Mouse (Mus musculus) hematopoietic stem cell, adult 5-6 weeks (primary cell): ENCODE data around the gene Dcdc2c. TPM values are rescaled to one million over a fixed set of nuclear protein-coding genes. Genes with fewer than 3 reads are reported as not detected.

Source experiments
- ATAC-seq, 2 experiments: fragments of 125-278 bp in 1 of 2; replicated peaks in 1 of 2; 2 replicates each; pipeline ENCODE4 v1.8.0; 2016 to 2017; ENCODE audit warnings: inconsistent platforms in 2 of 2, mild to moderate bottlenecking in 2 of 2, moderate number of reproducible peaks in 2 of 2, low read depth in 1 of 2, moderate TSS enrichment in 1 of 2; ENCODE audit not compliant: low FRiP score in 2 of 2, poor library complexity in 2 of 2, severe bottlenecking in 2 of 2, insufficient read depth in 1 of 2, low TSS enrichment in 1 of 2
- total RNA-seq: library from RNA; stranded (forward); fragments of 172-1452, 232-1000 nt; gene quantifications from 2 replicates; pipeline ENCODE4 v1.2.3, GENCODE M21; 2017

Dcdc2c gene
- total RNA-seq, 1 experiment from 2014 or later = not detected

DNA sequence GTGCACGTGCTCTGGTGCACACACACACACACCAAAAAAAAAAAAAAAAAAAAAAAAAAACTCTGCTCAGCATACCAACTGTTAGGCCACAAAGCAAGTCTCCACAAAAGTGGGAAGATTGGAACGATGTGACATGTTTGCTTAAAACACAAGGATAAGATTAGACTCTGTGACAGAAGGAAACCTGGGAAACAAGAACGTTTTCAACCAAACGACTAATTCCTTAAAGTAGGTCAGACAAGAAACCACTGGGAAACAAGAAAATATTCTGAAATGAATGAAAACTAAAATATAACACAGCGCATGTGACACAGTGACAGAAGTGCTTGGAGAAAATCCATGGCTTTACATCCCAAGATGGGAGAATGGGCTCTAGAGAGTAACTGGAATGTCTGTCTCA is 57.9 kb downstream of the Dcdc2c start:
- no peak for ATAC-seq

- ATAC-seq = no peak
Observed at GRCm38 (mm10) chr12:28482483-28483160, 69.6 kb downstream of the Dcdc2c start.

DNA sequence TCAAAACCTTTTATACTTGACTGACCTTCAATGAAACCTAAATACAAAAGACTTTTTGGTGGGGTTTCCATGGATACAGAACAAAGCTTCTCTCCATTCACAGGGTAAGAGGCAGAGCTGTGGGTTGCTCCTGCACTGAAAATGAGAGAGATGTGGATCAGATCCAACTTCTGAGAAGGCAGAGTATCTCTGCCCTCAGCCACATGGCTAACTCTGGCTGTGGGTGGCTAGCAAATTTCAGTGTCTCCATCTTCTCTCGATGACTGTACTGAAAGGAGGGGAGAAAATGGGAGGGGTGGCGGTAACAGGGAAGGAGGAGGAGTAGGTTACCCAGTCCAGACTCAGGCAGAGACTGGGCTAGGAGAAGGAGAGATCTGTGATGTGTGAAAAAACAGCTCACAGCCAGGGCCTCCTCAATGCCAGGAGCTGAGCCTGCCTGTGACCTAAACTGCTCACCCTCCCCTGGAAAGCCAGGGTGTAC is 91.2 kb downstream of the Dcdc2c start:
- ATAC-seq = no peak

DNA sequence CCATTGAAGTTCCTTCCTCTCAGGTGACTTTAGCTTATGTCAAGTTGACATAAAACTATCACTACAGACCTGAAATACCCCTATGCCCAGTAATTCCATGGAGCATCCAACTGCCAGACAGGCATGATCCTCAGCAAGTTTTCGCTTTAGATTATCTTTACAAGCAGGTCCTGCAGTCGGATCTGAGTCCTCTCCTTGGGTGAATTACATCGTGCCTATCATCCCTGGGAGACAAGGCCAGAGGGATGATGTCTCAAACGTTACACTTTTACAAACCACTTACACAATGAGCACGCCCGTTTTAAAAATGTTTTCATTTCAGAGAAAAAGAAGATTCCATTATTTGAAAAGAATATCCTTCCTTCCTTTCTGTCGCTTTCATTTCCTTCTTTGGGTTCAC is 91.7 kb downstream of the Dcdc2c start:
- ATAC-seq = no peak

GRCm38 (mm10) chr12:28458786-28459185 is 93.4 kb downstream of the Dcdc2c start:
- no peak for ATAC-seq

DNA sequence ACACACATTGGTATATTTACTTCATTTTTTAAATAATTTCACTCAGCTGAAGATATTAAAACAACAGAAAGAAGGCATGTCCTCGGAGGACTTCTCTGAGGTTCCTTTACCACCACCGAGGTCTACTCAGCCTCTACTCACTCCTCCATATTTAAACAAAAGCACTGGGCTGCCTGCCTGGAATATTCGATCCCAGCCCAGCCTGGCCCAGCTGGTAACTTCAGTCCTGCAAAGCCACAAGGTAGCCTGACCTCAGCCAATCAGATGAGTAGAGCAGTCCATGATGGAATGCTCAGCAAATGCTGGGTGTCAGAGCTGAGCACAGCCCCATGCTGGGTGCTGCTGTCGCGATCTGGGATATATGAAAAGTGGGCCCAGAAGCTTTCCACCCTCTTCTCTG is 115.7 kb downstream of the Dcdc2c start:
- ATAC-seq = no peak

DNA sequence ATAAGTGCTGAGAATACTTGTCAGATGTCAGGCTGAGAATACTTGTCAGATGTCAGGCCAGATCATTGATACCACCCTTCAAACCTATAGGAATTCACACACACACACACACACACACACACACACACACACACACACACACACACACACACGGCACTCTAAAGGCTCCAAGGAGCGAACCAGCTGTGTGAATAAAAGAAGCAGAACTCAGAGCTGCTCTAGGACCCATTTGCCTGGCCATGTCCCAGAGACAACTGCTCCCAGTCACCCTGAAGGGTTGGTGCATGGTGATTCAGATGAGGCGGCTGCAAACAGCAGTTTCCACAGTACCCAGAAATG is 119.5 kb downstream of the Dcdc2c start:
- ATAC-seq = no peak

- ATAC-seq = peak in 1 of 2 experiments; percentile 65; a peak in 2 of 4 replicates
Observed at GRCm38 (mm10) chr12:28431832-28432728, 120.1 kb downstream of the Dcdc2c start.

- ATAC-seq = no peak
Observed at GRCm38 (mm10) chr12:28429856-28430255, 122.3 kb downstream of the Dcdc2c start.

DNA sequence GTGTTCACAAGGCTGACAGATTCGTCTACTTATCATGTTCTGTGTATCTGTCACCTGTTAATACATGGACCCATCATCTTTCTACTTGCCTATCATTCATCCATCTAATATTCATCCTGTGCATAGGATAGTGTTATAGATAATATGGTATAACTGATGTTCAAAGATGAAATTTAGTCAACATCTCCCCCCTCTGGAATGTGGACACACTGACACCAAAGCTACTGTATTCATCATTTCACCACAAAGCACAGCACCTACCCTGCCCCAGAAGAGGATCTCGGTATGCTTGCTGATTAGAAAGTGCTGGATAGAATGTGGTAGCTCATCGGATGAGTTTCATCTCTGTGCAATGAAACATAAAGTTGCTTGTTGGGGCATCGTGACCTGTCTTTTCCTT is 135.2 kb downstream of the Dcdc2c start:
- ATAC-seq = no peak

DNA sequence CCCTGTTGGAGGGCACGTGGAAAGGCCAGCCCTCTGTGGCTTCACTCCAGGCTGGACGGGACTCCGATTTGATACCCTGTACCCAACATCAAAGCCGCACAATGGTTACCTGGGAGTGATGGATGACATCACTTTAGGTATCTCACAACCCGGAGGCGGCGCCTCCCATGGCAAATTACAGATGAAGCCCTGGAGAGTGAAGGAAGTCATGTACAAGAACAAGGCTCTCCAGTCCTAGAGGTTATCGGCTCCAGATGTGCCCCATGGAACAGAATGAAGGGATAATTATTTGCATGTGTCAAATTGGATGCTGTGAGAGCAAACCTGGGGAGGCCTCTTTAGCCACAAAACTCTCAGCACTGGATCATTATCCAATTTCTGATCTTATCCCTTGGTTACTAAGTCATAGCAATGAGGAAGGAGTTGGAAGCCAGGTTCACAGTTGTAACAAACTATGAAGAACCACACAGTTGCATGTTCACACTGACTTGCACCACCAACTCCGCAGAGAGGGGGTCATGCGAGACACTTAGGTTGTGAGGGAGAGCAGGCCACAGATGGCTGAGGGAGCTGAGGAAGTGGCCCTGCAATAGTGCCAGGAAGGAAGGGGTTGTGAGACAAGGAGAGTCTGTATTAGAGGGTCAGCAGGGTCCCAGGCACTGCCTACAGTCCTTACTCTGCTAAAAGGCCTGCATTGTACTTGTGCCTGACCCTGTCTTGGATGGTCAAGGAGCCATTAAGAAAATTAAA is 144.4 kb downstream of the Dcdc2c start:
- ATAC-seq = no peak

DNA sequence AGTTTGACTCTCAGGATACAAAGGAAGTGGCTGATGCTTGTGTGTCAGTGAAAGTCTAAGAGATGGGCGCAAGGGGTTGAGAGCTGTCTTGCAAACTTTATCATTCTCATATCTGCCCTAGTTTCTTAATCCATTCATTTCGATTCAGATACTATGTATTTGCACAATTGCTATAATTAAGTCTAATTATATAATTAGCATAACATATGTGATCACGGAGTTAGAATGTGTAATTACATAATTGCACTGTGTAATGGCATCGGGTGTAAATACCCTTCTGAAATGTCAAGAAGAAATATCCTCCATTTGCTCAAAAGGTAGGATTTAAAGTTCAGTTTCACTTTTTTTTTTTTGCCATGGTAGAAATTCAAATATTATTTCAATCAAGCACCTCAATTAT is 149.9 kb downstream of the Dcdc2c start:
- ATAC-seq = no peak

GRCm38 (mm10) chr12:28401372-28401771 is 150.8 kb downstream of the Dcdc2c start:
- ATAC-seq = no peak

DNA sequence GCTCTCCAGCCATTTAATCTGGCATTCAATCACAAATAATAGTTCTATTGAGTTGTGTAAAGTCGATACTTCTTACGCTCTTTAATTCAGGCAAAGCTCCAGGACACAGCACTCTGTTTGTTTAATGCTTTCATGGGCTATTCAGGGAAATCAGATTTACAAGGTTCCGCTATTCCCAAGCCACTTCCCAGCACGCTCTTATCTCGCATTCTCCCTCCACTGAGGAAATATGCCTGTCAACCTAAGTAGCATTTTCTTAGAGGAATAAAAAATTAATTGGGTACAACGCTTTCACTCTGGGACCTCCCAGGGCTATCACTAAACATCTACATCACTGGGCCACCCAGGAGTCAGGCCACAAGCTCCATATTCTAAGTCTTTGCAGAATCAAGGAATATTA is 160.1 kb downstream of the Dcdc2c start:
- no peak for ATAC-seq

Other genes with a start within 250 kb of the Dcdc2c start
- gene Allc, start 30.1 kb upstream of the Dcdc2c start, total RNA-seq = not detected in 2 replicates
- gene Colec11, start 71.0 kb upstream of the Dcdc2c start, total RNA-seq = not detected in 2 replicates
- 4,313 and 6,295 TPM in 2 replicates for gene Rps7, start 83.6 kb upstream of the Dcdc2c start, total RNA-seq
- 25.5 and 26.0 TPM in 2 replicates for gene Rnaseh1, start 97.2 kb upstream of the Dcdc2c start, total RNA-seq
- gene Adi1, start 122.8 kb upstream of the Dcdc2c start, total RNA-seq = 26.1 and 45.0 TPM in 2 replicates
- 51.4 and 57.8 TPM in 2 replicates for gene Trappc12, start 198.1 kb upstream of the Dcdc2c start, total RNA-seq
- gene Eipr1, start 199.4 kb upstream of the Dcdc2c start, total RNA-seq = 18.7 and 25.6 TPM in 2 replicates